Mouse (Mus musculus): ENCODE measurements around the gene Shisal2a. TPM values are rescaled to one million over a fixed set of nuclear protein-coding genes. Genes with fewer than 3 reads are reported as not detected.

Gene Shisal2a
- polyA plus RNA-seq, 1 experiment from 2014 or later, result 0.50 TPM

DNA sequence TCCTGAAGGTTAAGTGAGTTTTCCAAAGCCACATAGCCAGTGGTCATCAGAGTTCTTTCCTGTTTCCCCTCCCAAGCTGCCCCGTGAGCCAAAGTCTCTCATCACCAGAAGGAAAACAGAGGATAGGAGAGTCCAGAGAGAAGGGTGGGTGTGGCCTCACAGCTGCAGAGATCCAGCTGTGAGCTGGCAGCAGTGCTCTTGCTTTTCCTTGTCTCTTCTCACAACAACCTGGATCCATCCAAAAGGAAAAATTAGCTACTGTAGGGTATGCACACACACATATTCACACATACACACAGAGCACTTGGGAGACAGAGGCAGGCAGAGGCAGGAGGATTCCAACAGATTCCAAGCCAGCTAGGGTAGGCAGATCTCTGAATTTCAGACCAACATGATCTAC lies 2.9 kb upstream of the Shisal2a start:
- WGBS, result 12% methylated on average over 1 of the region's 1 CpGs
- peaks cover 30% of the 10 kb centered on the region for H3K27me3 ChIP-seq (replicated peaks; ENCODE audit: control insufficient read depth, insufficient read depth, low read length)

DNA sequence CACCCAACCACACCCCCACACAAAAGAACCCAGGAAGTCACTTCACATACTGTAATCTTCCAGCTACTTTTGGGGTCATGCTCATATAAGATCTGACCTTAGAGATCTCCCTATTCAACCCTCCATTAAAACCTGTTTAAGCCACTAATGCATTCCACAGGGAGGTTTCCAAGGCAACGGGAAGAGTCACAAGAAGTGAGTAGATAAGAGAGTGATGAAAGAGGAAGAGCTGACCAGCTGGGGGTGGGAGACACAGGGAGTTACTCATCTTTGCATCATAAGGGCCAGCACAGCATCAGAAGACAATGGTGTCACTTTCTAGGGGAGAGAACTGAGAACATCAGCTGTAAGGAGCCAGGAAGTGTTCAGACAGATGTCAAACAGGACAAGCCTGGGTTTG lies 3.0 kb downstream of the Shisal2a start:
- H3K36me3 ChIP-seq (ENCODE audit: control insufficient read depth, insufficient read depth), result no peaks in the 10 kb centered on the region
- 11% methylated on average over 1 of the region's 1 CpGs for WGBS
- H3K4me1 ChIP-seq (replicated peaks; ENCODE audit: control insufficient read depth, insufficient read depth, low read length), result no peaks in the 10 kb centered on the region
- peaks cover 30% of the 10 kb centered on the region for H3K27me3 ChIP-seq (replicated peaks; ENCODE audit: control insufficient read depth, insufficient read depth, low read length)
- H3K4me2 ChIP-seq (replicated peaks; ENCODE audit: low read depth), result no peak overlapping the region
- H3K9me3 ChIP-seq (ENCODE audit: control insufficient read depth), result no peaks in the 10 kb centered on the region
- H3K27ac ChIP-seq (ENCODE audit: low read depth, low read length), result no peak overlapping the region
- H3K4me3 ChIP-seq (ENCODE audit: low read depth, low read length), result no peak overlapping the region
- ATAC-seq, result no peak
- no peak overlapping the region for H3K9ac ChIP-seq (ENCODE audit: low read depth, low read length)
- no peak for TF ChIP-seq CTCF (IDR thresholded peaks at IDR 0.05; ENCODE audit: low read depth)

More for the DNA sequence above, 2.9 kb upstream of the Shisal2a start:
- TF ChIP-seq CTCF (IDR thresholded peaks at IDR 0.05; ENCODE audit: low read depth), result no peak
- Histone ChIP-seq H3K36me3 (ENCODE audit: control insufficient read depth, insufficient read depth) (no peaks in the 10 kb centered on the region), H3K27ac (ENCODE audit: low read depth, low read length) (no peak overlapping the region), H3K9me3 (ENCODE audit: control insufficient read depth) (no peaks in the 10 kb centered on the region), H3K4me1 (replicated peaks; ENCODE audit: control insufficient read depth, insufficient read depth, low read length) (no peaks in the 10 kb centered on the region), H3K4me3 (ENCODE audit: low read depth, low read length) (no peak overlapping the region), H3K4me2 (replicated peaks; ENCODE audit: low read depth) (no peak overlapping the region), H3K9ac (ENCODE audit: low read depth, low read length) (no peak overlapping the region)
- no peak for ATAC-seq

DNA sequence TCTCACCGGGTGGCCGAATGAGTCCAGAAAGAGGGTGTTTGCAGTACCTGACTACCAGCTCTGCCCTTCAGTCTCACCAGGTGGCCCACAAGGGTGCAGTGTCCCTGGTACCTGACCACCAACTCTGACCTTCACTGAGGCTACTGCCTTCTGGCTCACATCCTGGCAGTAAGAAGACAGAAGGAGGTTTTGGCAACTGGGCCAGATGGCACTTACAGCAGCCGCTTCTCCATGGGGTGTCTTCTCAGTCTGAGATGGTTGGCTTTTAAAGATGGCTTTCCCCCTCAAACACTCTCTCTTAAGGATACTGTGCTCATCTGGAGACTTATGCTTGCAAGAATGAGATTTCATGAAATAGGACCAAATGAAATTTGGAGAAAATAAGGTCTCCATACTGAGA lies 3.7 kb downstream of the Shisal2a start:
- no peaks in the 10 kb centered on the region for H3K36me3 ChIP-seq (ENCODE audit: control insufficient read depth, insufficient read depth)
- no peak overlapping the region for H3K9ac ChIP-seq (ENCODE audit: low read depth, low read length)
- WGBS, result 89% methylated on average over 3 of the region's 3 CpGs
- ATAC-seq, result no peak
- H3K9me3 ChIP-seq (ENCODE audit: control insufficient read depth), result no peaks in the 10 kb centered on the region
- H3K27ac ChIP-seq (ENCODE audit: low read depth, low read length), result no peak overlapping the region
- no peak overlapping the region for H3K4me3 ChIP-seq (ENCODE audit: low read depth, low read length)
- no peak overlapping the region for H3K4me2 ChIP-seq (replicated peaks; ENCODE audit: low read depth)
- H3K27me3 ChIP-seq (replicated peaks; ENCODE audit: control insufficient read depth, insufficient read depth, low read length), result peaks cover 26% of the 10 kb centered on the region
- H3K4me1 ChIP-seq (replicated peaks; ENCODE audit: control insufficient read depth, insufficient read depth, low read length), result no peaks in the 10 kb centered on the region
- TF ChIP-seq CTCF (IDR thresholded peaks at IDR 0.05; ENCODE audit: low read depth), result no peak

DNA sequence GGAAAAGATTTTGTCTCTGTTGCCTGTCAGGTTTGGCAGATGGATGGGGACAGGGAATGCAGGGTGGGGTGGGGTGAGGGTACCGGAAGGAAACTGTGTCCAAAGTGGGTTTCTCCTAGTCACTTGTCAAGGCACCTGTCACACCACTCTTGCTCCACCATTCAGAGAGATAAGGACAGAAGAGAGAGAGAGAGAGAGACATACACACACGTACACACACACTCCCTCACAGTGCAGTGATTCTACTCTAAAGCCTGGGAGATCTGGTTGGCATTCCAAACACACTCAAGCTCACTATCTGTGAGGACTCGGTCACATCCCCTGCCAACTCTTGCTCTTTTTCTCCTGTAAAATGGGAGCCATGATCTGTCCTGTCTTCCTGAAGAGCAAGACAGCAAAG lies 11.0 kb downstream of the Shisal2a start:
- Histone ChIP-seq H3K36me3 (ENCODE audit: control insufficient read depth, insufficient read depth) (no peaks in the 10 kb centered on the region), H3K27me3 (replicated peaks; ENCODE audit: control insufficient read depth, insufficient read depth, low read length) (no peaks in the 10 kb centered on the region), H3K27ac (ENCODE audit: low read depth, low read length) (no peak overlapping the region), H3K4me3 (ENCODE audit: low read depth, low read length) (no peak overlapping the region), H3K4me2 (replicated peaks; ENCODE audit: low read depth) (no peak overlapping the region), H3K9ac (ENCODE audit: low read depth, low read length) (no peak overlapping the region), H3K9me3 (ENCODE audit: control insufficient read depth) (no peaks in the 10 kb centered on the region), H3K4me1 (replicated peaks; ENCODE audit: control insufficient read depth, insufficient read depth, low read length) (no peaks in the 10 kb centered on the region)
- no peak for ATAC-seq
- WGBS, result 70% methylated on average over 3 of the region's 3 CpGs
- TF ChIP-seq CTCF (IDR thresholded peaks at IDR 0.05; ENCODE audit: low read depth), result no peak

DNA sequence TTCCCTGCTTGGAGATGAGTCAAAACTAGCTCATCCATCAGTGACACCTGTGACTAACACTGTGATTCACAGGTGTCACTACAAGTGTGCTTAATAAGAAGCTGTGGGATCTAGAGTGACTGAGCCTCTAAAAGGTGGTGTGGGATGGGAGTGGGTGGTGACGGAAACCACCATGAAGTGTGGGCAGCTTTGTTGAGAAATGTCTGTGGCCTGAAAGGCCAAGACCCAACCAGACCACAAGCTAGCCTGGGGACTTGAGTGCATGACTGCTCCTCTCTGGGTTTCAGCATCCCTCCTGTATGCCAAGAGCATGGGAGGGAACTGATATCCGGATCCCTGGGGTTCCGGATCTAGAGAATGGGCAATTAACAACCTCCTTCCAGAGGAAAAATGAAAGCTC lies 11.7 kb downstream of the Shisal2a start:
- no peaks in the 10 kb centered on the region for H3K9me3 ChIP-seq (ENCODE audit: control insufficient read depth)
- 95% methylated on average over 3 of the region's 3 CpGs for WGBS
- no peak for TF ChIP-seq CTCF (IDR thresholded peaks at IDR 0.05; ENCODE audit: low read depth)
- no peak overlapping the region for H3K4me3 ChIP-seq (ENCODE audit: low read depth, low read length)
- ATAC-seq, result no peak
- no peaks in the 10 kb centered on the region for H3K4me1 ChIP-seq (replicated peaks; ENCODE audit: control insufficient read depth, insufficient read depth, low read length)
- no peaks in the 10 kb centered on the region for H3K27me3 ChIP-seq (replicated peaks; ENCODE audit: control insufficient read depth, insufficient read depth, low read length)
- H3K36me3 ChIP-seq (ENCODE audit: control insufficient read depth, insufficient read depth), result no peaks in the 10 kb centered on the region
- H3K9ac ChIP-seq (ENCODE audit: low read depth, low read length), result no peak overlapping the region
- H3K4me2 ChIP-seq (replicated peaks; ENCODE audit: low read depth), result no peak overlapping the region
- H3K27ac ChIP-seq (ENCODE audit: low read depth, low read length), result no peak overlapping the region

DNA sequence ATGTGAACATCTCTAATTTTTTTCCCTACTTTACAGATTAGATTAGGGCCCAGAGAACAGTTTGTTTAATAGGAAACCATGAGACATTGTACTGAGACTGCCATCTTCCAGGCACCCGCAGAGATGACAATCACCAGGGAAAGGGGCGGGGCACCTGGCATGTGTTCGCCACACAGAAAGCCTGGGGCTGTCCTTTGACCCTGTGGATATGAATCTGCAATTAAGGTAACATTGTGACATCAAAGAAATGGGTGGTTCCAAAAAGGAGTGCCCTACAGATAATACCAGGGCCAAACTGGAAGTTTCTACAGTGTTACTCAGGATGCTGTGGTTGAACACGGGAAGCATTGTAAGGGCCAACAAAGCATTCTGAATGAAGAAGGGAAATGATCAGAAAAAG lies 12.7 kb downstream of the Shisal2a start:
- Histone ChIP-seq H3K4me3 (ENCODE audit: low read depth, low read length) (no peak overlapping the region), H3K4me2 (replicated peaks; ENCODE audit: low read depth) (no peak overlapping the region), H3K4me1 (replicated peaks; ENCODE audit: control insufficient read depth, insufficient read depth, low read length) (no peaks in the 10 kb centered on the region), H3K9ac (ENCODE audit: low read depth, low read length) (no peak overlapping the region), H3K36me3 (ENCODE audit: control insufficient read depth, insufficient read depth) (no peaks in the 10 kb centered on the region), H3K27me3 (replicated peaks; ENCODE audit: control insufficient read depth, insufficient read depth, low read length) (no peaks in the 10 kb centered on the region), H3K27ac (ENCODE audit: low read depth, low read length) (no peak overlapping the region), H3K9me3 (ENCODE audit: control insufficient read depth) (no peaks in the 10 kb centered on the region)
- TF ChIP-seq CTCF (IDR thresholded peaks at IDR 0.05; ENCODE audit: low read depth), result no peak
- whole genome bisulfite sequencing, result 33% methylated on average over 4 of the region's 4 CpGs
- peak; percentile 68 for ATAC-seq

DNA sequence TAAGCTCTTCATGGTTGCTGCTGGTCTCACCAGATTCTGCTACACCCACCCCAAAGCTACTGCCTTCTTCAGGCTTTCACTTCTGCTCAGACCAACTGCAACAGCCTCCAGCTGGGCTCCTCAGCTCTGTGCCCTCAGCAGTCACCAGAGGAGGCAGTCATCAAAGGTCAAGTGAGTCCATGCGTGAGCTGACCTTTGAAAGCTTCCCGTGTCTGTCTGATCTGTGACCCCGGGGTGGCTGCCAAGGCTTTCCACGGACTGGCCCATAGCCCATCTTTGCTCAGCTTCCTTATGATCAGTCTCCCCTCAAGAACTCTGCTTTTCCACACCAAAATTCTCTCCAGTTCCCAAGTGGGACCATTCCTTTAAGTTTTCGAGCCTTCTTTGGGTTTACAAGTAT lies 13.9 kb downstream of the Shisal2a start:
- ATAC-seq, result no peak
- WGBS, result 46% methylated on average over 5 of the region's 5 CpGs
- Histone ChIP-seq H3K36me3 (ENCODE audit: control insufficient read depth, insufficient read depth) (no peaks in the 10 kb centered on the region), H3K4me1 (replicated peaks; ENCODE audit: control insufficient read depth, insufficient read depth, low read length) (no peaks in the 10 kb centered on the region), H3K9ac (ENCODE audit: low read depth, low read length) (no peak overlapping the region), H3K4me3 (ENCODE audit: low read depth, low read length) (no peak overlapping the region), H3K9me3 (ENCODE audit: control insufficient read depth) (no peaks in the 10 kb centered on the region), H3K4me2 (replicated peaks; ENCODE audit: low read depth) (no peak overlapping the region), H3K27ac (ENCODE audit: low read depth, low read length) (no peak overlapping the region), H3K27me3 (replicated peaks; ENCODE audit: control insufficient read depth, insufficient read depth, low read length) (no peaks in the 10 kb centered on the region)
- TF ChIP-seq CTCF (IDR thresholded peaks at IDR 0.05; ENCODE audit: low read depth), result 0 out of 2 replicates have a peak, but pooled peaks have one; percentile 15

Measured in intestine, postnatal 0 days (tissue).